Mouse (Mus musculus): ENCODE measurements around the gene Cyp2c23. TPM values are rescaled to one million over a fixed set of nuclear protein-coding genes. Genes with fewer than 3 reads are reported as not detected.
A peak's percentile ranks its signal among the peaks of the same experiment; 100 is the strongest.

The Cyp2c23 gene
- polyA plus RNA-seq, 1 experiment, result not detected

GRCm38 (mm10) chr19:43966481-43966880, 62.5 kb downstream of the Cyp2c23 start:
- Histone ChIP-seq H3K4me1 (ENCODE audit: control insufficient read depth, insufficient read depth, insufficient read length, low read length) (no peaks in the 10 kb centered on the region), H3K4me3 (ENCODE audit: insufficient read depth, low read depth, low read length) (no peak overlapping the region), H3K27ac (replicated peaks; ENCODE audit: low read depth, low read length) (no peak overlapping the region)

DNA sequence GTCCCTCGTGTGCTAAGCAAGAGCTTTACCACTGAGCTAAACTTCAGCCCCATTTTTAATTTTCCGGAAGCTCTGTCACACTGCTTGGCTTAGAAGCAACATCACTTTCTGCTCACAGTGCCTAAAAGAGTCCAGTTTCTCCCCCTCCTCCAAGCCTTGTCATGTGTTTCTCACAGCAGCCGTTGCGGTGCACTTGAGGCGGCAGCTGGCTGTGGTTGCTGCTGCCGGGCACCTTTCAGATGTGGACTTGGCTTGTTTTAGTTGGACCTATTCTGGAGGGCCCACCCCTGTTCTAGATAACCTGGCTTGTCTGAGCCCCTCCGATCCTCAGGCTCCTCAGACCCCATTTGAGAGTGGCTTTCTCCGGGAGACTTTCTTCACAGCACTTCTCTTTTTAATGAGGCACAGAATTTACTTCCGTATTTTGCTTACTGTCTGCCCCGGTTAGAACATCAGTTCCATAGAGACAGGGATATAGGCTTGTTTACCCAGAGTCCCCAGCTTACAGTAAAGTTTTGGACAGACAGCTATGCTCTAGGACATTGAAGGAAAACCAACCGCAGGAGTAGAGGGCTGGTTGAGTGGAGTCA, 63.4 kb downstream of the Cyp2c23 start:
- Histone ChIP-seq H3K27ac (replicated peaks; ENCODE audit: low read depth, low read length) (0 out of 2 replicates have a peak overlapping the region, but pooled peaks have one; percentile 43), H3K4me3 (ENCODE audit: insufficient read depth, low read depth, low read length) (peak overlapping the region; percentile 25; the same call in 1 of the 2 replicates), H3K4me1 (ENCODE audit: control insufficient read depth, insufficient read depth, insufficient read length, low read length) (no peaks in the 10 kb centered on the region)

GRCm38 (mm10) chr19:43962795-43963194, 66.2 kb downstream of the Cyp2c23 start:
- Histone ChIP-seq H3K4me3 (ENCODE audit: insufficient read depth, low read depth, low read length) (no peak overlapping the region), H3K27ac (replicated peaks; ENCODE audit: low read depth, low read length) (no peak overlapping the region), H3K4me1 (ENCODE audit: control insufficient read depth, insufficient read depth, insufficient read length, low read length) (no peaks in the 10 kb centered on the region)

DNA sequence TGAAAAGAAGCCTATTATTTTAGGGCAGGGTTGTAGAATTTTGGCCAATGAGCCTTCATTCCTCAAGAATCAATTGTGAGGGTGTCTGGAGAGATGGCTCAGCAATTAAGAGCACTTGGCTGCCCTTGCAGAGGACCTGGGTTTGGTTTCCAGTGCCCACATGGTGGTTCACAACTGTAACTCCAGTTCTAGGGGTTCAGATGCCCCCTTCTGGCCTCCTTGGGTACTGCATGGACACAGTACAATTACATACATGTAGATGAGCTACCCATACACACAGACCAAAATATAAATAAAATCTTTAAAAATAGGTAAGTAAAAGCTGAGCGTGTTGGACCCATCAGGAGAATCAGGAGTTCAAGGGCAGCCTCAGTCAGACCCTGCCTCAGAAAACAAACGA, 67.8 kb downstream of the Cyp2c23 start:
- Histone ChIP-seq H3K4me1 (ENCODE audit: control insufficient read depth, insufficient read depth, insufficient read length, low read length) (peaks cover 3% of the 10 kb centered on the region; the same call in 1 of the 2 replicates), H3K4me3 (ENCODE audit: insufficient read depth, low read depth, low read length) (no peak overlapping the region), H3K27ac (replicated peaks; ENCODE audit: low read depth, low read length) (no peak overlapping the region)

- H3K4me1 ChIP-seq (ENCODE audit: control insufficient read depth, insufficient read depth, insufficient read length, low read length), result peaks cover 3% of the 10 kb centered on the region; the same call in 1 of the 2 replicates
- no peak overlapping the region for H3K4me3 ChIP-seq (ENCODE audit: insufficient read depth, low read depth, low read length)
- H3K27ac ChIP-seq (replicated peaks; ENCODE audit: low read depth, low read length), result no peak overlapping the region
These were observed 69.0 kb downstream of the Cyp2c23 start for GRCm38 (mm10) chr19:43960014-43960413.

DNA sequence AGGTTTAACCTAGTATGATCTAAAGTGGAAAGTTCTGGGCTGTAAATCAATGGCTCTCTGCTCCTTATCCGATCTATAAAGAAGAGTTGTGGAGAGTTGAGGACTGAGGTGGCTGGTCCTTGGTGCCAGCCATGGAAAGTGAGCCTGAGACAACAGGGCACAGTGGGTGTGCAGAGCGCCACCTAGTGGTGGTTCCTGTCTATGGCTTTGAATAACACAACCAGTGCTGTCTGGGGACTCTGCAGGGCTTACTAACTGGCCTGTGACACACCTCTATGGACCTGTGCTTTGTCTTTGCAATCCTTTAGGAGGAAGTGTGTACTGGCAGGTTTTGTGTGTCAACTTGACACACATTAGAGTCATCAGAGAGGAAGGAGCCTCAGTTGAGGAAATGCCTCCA, 69.8 kb downstream of the Cyp2c23 start:
- no peak overlapping the region for H3K27ac ChIP-seq (replicated peaks; ENCODE audit: low read depth, low read length)
- no peak overlapping the region for H3K4me3 ChIP-seq (ENCODE audit: insufficient read depth, low read depth, low read length)
- peaks cover 3% of the 10 kb centered on the region; the same call in 1 of the 2 replicates for H3K4me1 ChIP-seq (ENCODE audit: control insufficient read depth, insufficient read depth, insufficient read length, low read length)

- Histone ChIP-seq H3K4me1 (ENCODE audit: control insufficient read depth, insufficient read depth, insufficient read length, low read length) (peaks cover 3% of the 10 kb centered on the region; the same call in 1 of the 2 replicates), H3K27ac (replicated peaks; ENCODE audit: low read depth, low read length) (no peak overlapping the region), H3K4me3 (ENCODE audit: insufficient read depth, low read depth, low read length) (no peak overlapping the region)
These were observed 71.1 kb downstream of the Cyp2c23 start for GRCm38 (mm10) chr19:43957881-43958280.

GRCm38 (mm10) chr19:43957402-43957801, 71.6 kb downstream of the Cyp2c23 start:
- Histone ChIP-seq H3K4me3 (ENCODE audit: insufficient read depth, low read depth, low read length) (no peak overlapping the region), H3K4me1 (ENCODE audit: control insufficient read depth, insufficient read depth, insufficient read length, low read length) (peaks cover 3% of the 10 kb centered on the region; the same call in 1 of the 2 replicates), H3K27ac (replicated peaks; ENCODE audit: low read depth, low read length) (no peak overlapping the region)

DNA sequence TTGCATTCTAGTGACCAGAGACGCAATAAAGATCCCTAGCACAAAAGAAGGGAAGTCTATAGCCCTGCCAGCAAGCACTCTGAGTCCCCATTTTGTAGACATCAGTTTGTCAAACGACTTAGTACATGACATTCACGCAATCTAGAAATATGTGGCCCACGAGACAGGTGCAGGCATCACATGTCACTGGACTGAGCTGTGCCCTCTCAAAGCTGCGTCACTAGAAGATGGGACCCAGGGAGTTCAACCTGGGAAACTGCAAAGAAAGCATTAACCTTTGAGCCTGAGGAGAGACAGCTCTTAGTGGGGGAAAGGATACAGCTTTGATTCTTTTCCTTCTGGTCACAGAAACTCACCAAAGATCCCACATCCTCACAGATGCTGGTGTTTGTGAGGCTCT, 73.7 kb downstream of the Cyp2c23 start:
- Histone ChIP-seq H3K4me3 (ENCODE audit: insufficient read depth, low read depth, low read length) (no peak overlapping the region), H3K4me1 (ENCODE audit: control insufficient read depth, insufficient read depth, insufficient read length, low read length) (peaks cover 3% of the 10 kb centered on the region; the same call in 1 of the 2 replicates), H3K27ac (replicated peaks; ENCODE audit: low read depth, low read length) (no peak overlapping the region)

Other genes with a start within 250 kb of the Cyp2c23 start
- gene Abcc2, start 247.0 kb downstream of the Cyp2c23 start, polyA plus RNA-seq (2012; ENCODE audit: insufficient read depth, insufficient read length, missing spikeins), result 1.1 TPM in 1 of 2 replicates, not detected in the other
- 4.5 and 4.7 TPM in 2 replicates for gene Dnmbp, start 89.0 kb downstream of the Cyp2c23 start, polyA plus RNA-seq (2012; ENCODE audit: insufficient read depth, insufficient read length, missing spikeins)
- gene Cpn1, start 42.7 kb downstream of the Cyp2c23 start, polyA plus RNA-seq (2012; ENCODE audit: insufficient read depth, insufficient read length, missing spikeins), result not detected in 2 replicates
- 12.3 and 18.7 TPM in 2 replicates for gene Erlin1, start 40.6 kb upstream of the Cyp2c23 start, polyA plus RNA-seq (2012; ENCODE audit: insufficient read depth, insufficient read length, missing spikeins)
- 23.7 and 24.3 TPM in 2 replicates for gene Chuk, start 78.3 kb upstream of the Cyp2c23 start, polyA plus RNA-seq (2012; ENCODE audit: insufficient read depth, insufficient read length, missing spikeins)
- gene Cwf19l1, start 106.7 kb upstream of the Cyp2c23 start, polyA plus RNA-seq (2012; ENCODE audit: insufficient read depth, insufficient read length, missing spikeins), result 9.9 and 11.9 TPM in 2 replicates
- gene Bloc1s2, start 117.2 kb upstream of the Cyp2c23 start, polyA plus RNA-seq (2012; ENCODE audit: insufficient read depth, insufficient read length, missing spikeins), result 7.2 and 12.6 TPM in 2 replicates
- gene Pkd2l1, start 163.2 kb upstream of the Cyp2c23 start, polyA plus RNA-seq (2012; ENCODE audit: insufficient read depth, insufficient read length, missing spikeins), result not detected in 2 replicates
- 2.2 and 6.0 TPM in 2 replicates for gene Scd3, start 174.1 kb upstream of the Cyp2c23 start, polyA plus RNA-seq (2012; ENCODE audit: insufficient read depth, insufficient read length, missing spikeins)

Data from brown adipose tissue, adult 24 weeks (tissue).